Mouse (Mus musculus) lung, adult 2 months (tissue): ENCODE data around the gene Dgki.

Experiments
- CTCF ChIP-seq: fragments of 200-500 bp; IDR thresholded peaks from 2 replicates; pipeline ENCODE4 v1.5.1; 2011; ENCODE audit warnings: mild to moderate bottlenecking, low read length, control low read depth; ENCODE audit not compliant: insufficient read depth
- POLR2A ChIP-seq: fragments of 200-500 bp; IDR thresholded peaks from 2 replicates; pipeline ENCODE4 v1.6.1; 2011; ENCODE audit warnings: low read depth, mild to moderate bottlenecking, control low read depth, low read length, borderline replicate concordance; ENCODE audit errors: extremely low read depth

DNA sequence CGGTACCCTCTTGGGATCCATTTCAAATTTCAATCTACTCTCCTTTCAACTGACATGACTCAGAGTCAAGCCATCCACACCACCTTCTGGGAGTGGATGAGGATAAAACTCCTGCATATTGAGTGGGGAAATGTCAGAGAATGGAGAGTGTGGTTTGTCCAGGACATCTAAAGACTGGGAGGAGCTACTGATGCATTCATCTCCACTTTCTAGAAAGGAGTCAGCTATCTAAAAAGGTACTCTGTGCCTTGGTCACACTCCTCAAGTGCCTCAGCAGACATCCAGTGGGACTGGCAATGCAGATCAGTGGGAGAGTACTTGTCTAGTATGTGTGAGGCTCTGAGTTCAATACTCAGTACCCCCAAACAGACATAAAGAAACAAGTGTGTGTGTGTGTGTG lies 145.9 kb downstream of the Dgki start:
- TF ChIP-seq CTCF: no peak
- no peak for TF ChIP-seq POLR2A
